Mouse (Mus musculus): ENCODE data around the gene Zdhhc7.
A peak's percentile ranks its signal among the peaks of the same experiment; 100 is the strongest.

Zdhhc7 gene

GRCm38 (mm10) chr8:120071684-120072083, 29.6 kb downstream of the Zdhhc7 start:
- DNase-seq (ENCODE audit: low read depth, low spot score): peak; percentile 91

GRCm38 (mm10) chr8:120067936-120068668, 33.2 kb downstream of the Zdhhc7 start:
- DNase-seq (ENCODE audit: low read depth, low spot score): no peak

DNA sequence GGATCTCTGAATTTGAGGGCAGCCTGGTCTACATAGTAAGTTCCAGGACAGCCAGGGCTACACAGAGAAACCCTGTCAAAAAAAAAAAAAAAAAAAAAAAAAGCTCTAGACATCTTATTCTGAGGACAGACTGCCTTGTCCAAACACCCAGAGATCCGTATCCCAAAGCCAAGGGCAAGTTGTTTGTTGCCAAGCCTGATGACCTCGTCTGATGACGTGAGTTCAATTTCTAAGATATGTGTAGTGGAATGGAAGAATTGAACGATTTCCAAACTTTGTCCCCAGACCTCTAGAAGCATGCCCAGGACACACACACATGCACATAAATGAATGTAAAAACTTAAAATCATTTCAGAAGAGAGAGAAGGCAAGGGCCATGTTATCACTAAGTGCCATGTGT, 35.1 kb downstream of the Zdhhc7 start:
- peak; percentile 45 for DNase-seq (ENCODE audit: low read depth, low spot score)

DNA sequence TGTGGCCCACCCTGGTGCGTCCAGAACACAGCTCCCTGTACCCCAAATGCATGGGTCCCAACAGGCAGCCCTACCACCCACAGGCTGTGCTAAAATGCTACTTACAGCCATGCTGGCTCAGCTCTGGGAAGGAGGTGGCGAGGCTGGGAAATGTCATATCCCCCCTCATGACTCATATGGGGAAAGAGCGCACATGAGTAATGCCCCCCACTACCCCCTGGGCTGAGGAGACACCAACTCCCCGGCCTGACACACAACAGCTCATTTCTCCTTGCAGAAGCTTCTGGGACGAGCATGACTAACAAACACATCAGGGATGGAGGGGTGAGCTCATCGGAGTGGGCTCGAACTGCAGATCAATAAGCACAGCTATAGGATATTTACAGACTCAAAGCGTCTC, 35.7 kb downstream of the Zdhhc7 start:
- DNase-seq (ENCODE audit: low read depth, low spot score): no peak

GRCm38 (mm10) chr8:120063326-120063725, 38.0 kb downstream of the Zdhhc7 start:
- peak; percentile 64 for DNase-seq (ENCODE audit: low read depth, low spot score)

DNA sequence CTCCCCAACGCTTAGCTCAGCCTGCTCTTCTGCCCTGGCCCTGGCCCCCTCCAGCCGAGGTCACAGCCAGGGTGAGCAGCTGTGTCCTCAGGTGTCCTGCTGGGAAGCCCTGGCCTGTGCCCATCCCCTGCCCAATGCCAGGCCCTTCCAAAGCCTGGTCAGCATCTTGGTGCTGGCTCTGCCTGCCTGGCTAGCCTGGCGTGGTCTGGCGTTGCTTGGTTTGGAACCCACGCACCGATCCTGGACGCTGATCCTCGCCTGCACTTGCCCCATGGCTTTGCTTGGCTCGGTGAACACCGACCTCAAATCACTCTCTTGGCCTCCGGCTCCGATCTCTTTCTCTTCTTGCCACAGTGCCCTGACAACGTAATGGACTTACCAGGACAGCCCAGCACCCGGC, 38.5 kb downstream of the Zdhhc7 start:
- no peak for DNase-seq (ENCODE audit: low read depth, low spot score)

DNA sequence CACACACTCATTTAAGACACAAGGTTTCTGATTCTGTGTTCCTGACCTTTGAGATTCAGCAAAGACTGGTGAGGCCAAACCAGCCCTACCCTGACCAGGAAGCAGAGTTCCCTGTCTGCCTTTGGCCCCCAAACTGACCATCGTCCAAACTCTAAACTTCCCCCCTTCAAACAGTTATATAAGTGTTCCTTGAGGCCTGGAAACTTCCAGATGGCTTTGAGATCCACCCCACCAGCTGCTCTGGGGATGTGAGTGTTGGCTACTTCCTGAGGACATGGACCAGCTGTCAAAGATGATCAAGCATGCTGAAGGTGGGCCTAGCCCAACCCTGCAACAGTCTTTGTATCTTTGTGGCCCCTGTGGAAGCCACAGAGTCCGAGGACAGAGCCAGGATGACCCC, 44.2 kb downstream of the Zdhhc7 start:
- DNase-seq (ENCODE audit: low read depth, low spot score): no peak

DNA sequence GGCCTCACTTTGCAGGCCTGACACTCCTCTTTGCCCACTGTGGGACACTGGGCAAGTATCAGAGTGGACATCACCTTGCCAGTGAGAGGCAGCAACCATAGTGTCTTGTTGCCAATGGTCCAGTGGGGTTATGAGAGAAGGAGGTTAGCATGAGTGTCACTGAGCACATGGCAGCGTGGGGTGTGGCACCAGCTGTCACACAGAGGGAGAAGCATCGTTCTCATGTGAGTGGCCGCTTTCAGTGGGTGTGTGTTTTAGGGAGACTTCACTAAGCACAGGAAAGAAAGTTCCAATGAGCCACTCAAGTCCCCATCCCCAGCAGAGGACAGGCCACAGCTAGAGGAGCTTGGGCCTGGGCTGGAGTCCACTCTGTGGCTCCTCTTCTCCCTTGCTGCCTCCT, 46.4 kb downstream of the Zdhhc7 start:
- no peak for DNase-seq (ENCODE audit: low read depth, low spot score)

GRCm38 (mm10) chr8:120052318-120052717, 49.0 kb downstream of the Zdhhc7 start:
- DNase-seq (ENCODE audit: low read depth, low spot score): no peak

DNA sequence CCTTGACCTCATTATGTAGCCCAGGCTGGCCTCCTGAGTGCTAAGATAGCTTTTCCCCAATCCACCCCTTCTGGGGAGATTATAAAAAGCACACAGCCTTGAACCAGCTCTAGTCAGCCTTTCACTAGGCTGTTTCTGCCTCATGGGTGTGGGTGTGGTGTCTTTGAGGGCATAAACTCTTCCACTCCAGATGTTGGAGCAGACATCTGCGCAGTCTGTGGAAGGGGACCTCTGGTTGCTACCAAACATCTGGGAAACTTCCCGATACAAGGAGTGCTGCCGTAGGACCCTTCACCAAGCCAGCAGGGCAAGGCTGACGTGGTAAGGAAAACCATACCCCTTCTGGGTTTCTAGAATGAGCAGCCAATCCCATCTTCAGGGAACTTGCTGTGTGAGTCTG, 49.4 kb downstream of the Zdhhc7 start:
- no peak for DNase-seq (ENCODE audit: low read depth, low spot score)

- DNase-seq (ENCODE audit: low read depth, low spot score): no peak
Measured at GRCm38 (mm10) chr8:120051006-120051405, 50.3 kb downstream of the Zdhhc7 start.

DNA sequence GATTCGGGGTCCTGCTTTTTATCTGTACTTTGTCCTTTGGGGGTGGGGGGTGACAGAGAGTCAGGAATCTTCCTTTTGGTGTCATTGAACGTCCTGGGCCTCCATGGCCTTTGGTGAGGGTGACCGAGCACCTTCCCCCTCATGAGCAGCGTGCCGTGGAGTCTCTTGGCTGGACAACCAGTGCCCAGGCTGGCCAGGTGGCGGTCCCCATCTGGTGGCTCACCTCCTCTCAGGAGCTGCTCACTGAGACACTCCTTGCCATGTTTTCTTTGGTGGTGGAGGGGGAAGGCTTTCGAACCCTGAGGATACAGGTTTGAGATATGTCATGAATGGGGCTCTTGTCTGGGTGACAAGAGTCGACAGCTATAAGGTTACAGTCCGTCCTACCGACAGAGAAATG, 50.9 kb downstream of the Zdhhc7 start:
- no peak for DNase-seq (ENCODE audit: low read depth, low spot score)

DNA sequence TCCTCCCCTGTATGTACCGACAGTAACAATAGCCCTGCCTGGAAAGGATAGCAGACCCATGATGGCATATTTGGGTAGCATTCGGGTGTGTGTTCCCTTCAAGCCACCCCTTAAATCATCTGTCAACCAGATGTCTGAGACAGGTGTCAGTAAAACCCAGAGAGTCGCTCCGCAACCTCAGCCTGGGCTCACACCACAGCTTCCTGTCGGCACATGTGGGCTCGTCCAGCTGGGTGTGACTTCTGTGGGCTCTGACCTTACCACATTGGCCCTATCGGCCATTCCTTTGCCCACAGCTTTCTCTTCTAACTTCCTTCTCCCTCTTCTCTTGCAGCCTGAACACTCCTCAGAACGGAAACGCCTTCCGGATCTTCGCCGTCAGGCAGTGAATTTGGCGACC, 51.3 kb downstream of the Zdhhc7 start:
- no peak for DNase-seq (ENCODE audit: low read depth, low spot score)

- DNase-seq (ENCODE audit: low read depth, low spot score): peak; percentile 50
Measured at GRCm38 (mm10) chr8:120046258-120047020, 54.8 kb downstream of the Zdhhc7 start.

GRCm38 (mm10) chr8:120045471-120045870, 55.8 kb downstream of the Zdhhc7 start:
- DNase-seq (ENCODE audit: low read depth, low spot score): no peak

DNA sequence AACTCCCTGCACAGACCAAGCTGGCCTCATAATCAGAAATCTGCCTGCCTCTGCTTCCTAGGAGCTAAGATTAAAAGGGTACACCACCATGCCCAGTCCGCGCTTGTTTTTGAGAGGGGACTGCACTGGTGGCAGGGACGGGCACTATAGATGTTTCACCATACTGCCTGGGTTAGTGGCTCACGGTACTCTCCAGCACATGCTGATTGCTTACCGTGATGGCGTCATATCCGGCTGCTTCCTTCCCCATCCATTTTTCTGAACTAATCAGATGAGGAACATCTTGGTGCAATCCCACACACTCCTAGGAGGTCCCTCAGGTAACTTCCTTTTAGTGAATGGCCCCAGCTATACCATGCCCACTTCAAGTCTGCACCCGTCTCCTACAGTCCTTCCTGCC, 56.4 kb downstream of the Zdhhc7 start:
- no peak for DNase-seq (ENCODE audit: low read depth, low spot score)

- DNase-seq (ENCODE audit: low read depth, low spot score): no peak
Measured at GRCm38 (mm10) chr8:120042542-120043312, 58.6 kb downstream of the Zdhhc7 start.

GRCm38 (mm10) chr8:120040861-120041260, 60.4 kb downstream of the Zdhhc7 start:
- peak; percentile 51 for DNase-seq (ENCODE audit: low read depth, low spot score)

- DNase-seq (ENCODE audit: low read depth, low spot score): no peak
Measured at GRCm38 (mm10) chr8:120039313-120039919, 61.9 kb downstream of the Zdhhc7 start.

- DNase-seq (ENCODE audit: low read depth, low spot score): no peak
Measured at GRCm38 (mm10) chr8:120038741-120039140, 62.5 kb downstream of the Zdhhc7 start.

- no peak for DNase-seq (ENCODE audit: low read depth, low spot score)
Measured at GRCm38 (mm10) chr8:120037611-120038010, 63.7 kb downstream of the Zdhhc7 start.

DNA sequence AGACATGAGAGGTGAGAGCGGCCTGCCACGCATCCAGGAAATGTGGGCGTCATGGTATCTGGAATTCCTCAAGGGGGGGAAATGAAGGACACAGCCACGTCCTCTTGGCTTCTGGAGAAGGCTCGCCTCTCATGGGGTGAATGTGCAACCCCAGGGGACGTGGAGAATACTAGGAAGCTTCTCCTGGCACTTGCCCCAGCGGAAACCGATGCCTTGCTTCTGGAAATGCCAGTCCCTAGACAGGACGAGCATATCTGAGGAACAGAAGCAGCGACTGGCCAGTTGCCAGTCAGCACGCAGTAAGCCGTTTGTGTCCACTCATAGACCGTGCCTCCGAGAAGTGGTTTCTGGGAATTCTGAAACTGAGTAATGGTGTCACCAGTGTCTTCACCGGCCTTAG, 64.1 kb downstream of the Zdhhc7 start:
- no peak for DNase-seq (ENCODE audit: low read depth, low spot score)
